9 mouse cellular contexts compared by ENCODE assay signal in the genomic region with DNA sequence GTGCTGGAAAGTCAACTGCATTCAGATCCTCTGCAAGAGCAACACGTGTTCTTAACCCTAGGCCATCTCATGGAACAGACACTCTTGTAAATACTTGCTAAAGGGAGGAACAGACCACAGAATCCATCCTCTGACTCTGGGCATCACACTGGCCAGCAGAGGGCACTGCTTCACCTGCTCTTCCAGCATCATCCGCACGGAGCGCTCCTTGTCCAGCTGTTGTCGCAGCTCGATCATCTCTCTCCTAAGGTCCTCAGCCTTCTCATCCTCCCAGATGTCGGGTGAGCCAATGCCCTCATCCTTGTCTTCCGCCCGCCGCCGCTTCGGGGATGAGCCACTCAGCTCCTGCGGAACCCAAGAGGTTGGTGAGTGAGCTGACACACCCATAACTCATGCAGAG. TPM values are rescaled to one million over a fixed set of nuclear protein-coding genes. Genes with fewer than 3 reads are reported as not detected.
DNase-seq lines count a peak whose midpoint lies in the region; ATAC-seq and TF ChIP-seq lines count a peak whose summit lies in the region.
"Had no signal": no experiment of that assay in that cellular context is flagged by ENCODE, and none has a peak within 500 bp of the region (broad histone marks: within the 10 kb centered on the region; RNA-seq: fewer than 3 reads in every experiment).

No protein-coding gene starts in this region.

- peaks cover 78% of the 10 kb centered on the region for H3K4me1 ChIP-seq in G1E (ENCODE audit: insufficient read depth, low read depth, low read length)
- H3K4me1 ChIP-seq in forebrain, embryonic 11.5 days (replicated peaks; ENCODE audit: control insufficient read depth, insufficient read depth, low read length) = no peaks in the 10 kb centered on the region; the same call in 1 of the 2 replicates

- no peak overlapping the region; the same call in 1 of the 2 replicates for H3K4me3 ChIP-seq in G1E (ENCODE audit: low read depth, low read length)
- H3K4me3 ChIP-seq in forebrain, embryonic 11.5 days (ENCODE audit: low read depth, low read length) = no peak overlapping the region
- H3K4me3 ChIP-seq in layer of hippocampus, adult 2 months = no peak overlapping the region
- H3K4me3 ChIP-seq: heart, embryonic 15.5 days had no signal

- H3K27ac ChIP-seq in forebrain, embryonic 11.5 days (ENCODE audit: low read depth, low read length) = no peak overlapping the region
- H3K27ac ChIP-seq in layer of hippocampus, adult 2 months = no peak overlapping the region
- H3K27ac ChIP-seq: heart, embryonic 15.5 days had no signal

- DNase-seq in G1E (ENCODE audit: low spot score) = peak; percentile 49
- peak; percentile 64 for DNase-seq in c-Kit-positive CD71-positive TER-119-positive erythroid progenitor cells, embryonic 14.5 days (ENCODE audit: low spot score)
- DNase-seq in forebrain, embryonic 11.5 days (ENCODE audit: low spot score) = peak; percentile 84
- peak; percentile 78 for DNase-seq in heart, postnatal 4 days
- DNase-seq in layer of hippocampus, adult 2 months (ENCODE audit: low spot score in 2 of 2) = peak in 1 of 2 experiments; percentile 53
- DNase-seq in lung, postnatal 10 days = peak; percentile 83
- DNase-seq in retina, embryonic 14.5 days (ENCODE audit: low spot score) = peak; percentile 85
- peak; percentile 48 for DNase-seq in yolk sac, embryonic 10.5 days (ENCODE audit: low spot score)

- H3K9ac ChIP-seq in forebrain, embryonic 11.5 days (ENCODE audit: low read length) = no peak overlapping the region
- H3K9ac ChIP-seq: heart, embryonic 15.5 days had no signal

- H3K9me3 ChIP-seq in G1E (replicated peaks) = no peaks in the 10 kb centered on the region
- H3K9me3 ChIP-seq in forebrain, embryonic 11.5 days (ENCODE audit: control insufficient read depth, low read length) = no peaks in the 10 kb centered on the region
- H3K9me3 ChIP-seq: heart, embryonic 15.5 days had no signal

- no peak overlapping the region for H3K4me2 ChIP-seq in forebrain, embryonic 11.5 days (ENCODE audit: low read depth, low read length, severe bottlenecking)
- H3K4me2 ChIP-seq: heart, embryonic 15.5 days had no signal

- no peaks in the 10 kb centered on the region for H3K27me3 ChIP-seq in G1E (ENCODE audit: insufficient read depth, low read length)
- no peaks in the 10 kb centered on the region for H3K27me3 ChIP-seq in forebrain, embryonic 11.5 days (ENCODE audit: control insufficient read depth, insufficient read depth, low read length)
- H3K27me3 ChIP-seq: heart, embryonic 15.5 days had no signal

- no peak for ATAC-seq in G1E (ENCODE audit: extremely low read depth, insufficient number of reproducible peaks, low FRiP score, poor library complexity, severe bottlenecking)
- peak; percentile 68 for ATAC-seq in forebrain, embryonic 11.5 days (replicated peaks; ENCODE audit: low FRiP score)

- WGBS in forebrain, embryonic 11.5 days = 52% methylated on average over 13 of the region's 13 CpGs

- H3K36me3 ChIP-seq in G1E (replicated peaks) = peaks cover 82% of the 10 kb centered on the region
- H3K36me3 ChIP-seq in forebrain, embryonic 11.5 days (ENCODE audit: control insufficient read depth, insufficient read depth, low read length) = no peaks in the 10 kb centered on the region; the same call in 1 of the 2 replicates

- TF ChIP-seq CTCF in G1E (IDR thresholded peaks at IDR 0.05; ENCODE audit: low read depth, low read length) = peak; percentile 91
- TF ChIP-seq CTCF in layer of hippocampus, adult 2 months (conservative IDR thresholded peaks at IDR 0.05) = peak; percentile 96

RNA-seq across cellular contexts. Expression of a gene that starts 8.6 kb away (rescaled TPM):
- 46.3 and 69.0 TPM in 2 replicates for total RNA-seq in G1E (2014; fragmentation: Nextera tagmentation)
- total RNA-seq in G1E (2017) = 23.2 and 26.0 TPM in 2 replicates
- 81.1 and 87.0 TPM in 2 replicates for polyA plus RNA-seq in G1E (2012)
- 27.7 and 28.6 TPM in 2 replicates for polyA plus RNA-seq in forebrain, embryonic 11.5 days (2014; fragmentation: Nextera tagmentation; extraction: Ambion mirVana)
- total RNA-seq in heart, postnatal 4 days (2021) = 1 to 10 TPM; 3.5 to 4.7 TPM
- 1 to 10 TPM; 5.3 to 6.8 TPM for total RNA-seq in layer of hippocampus, adult 2 months (2021)

RNA-seq across cellular contexts. Expression of a gene that starts 9.4 kb away (rescaled TPM):
- total RNA-seq in G1E (2014; fragmentation: Nextera tagmentation) (5.9 and 8.6 TPM in 2 replicates), G1E (2017) (5.3 and 8.5 TPM in 2 replicates)
- polyA plus RNA-seq in G1E (2012) = 2.3 and 3.5 TPM in 2 replicates
- 23.3 and 23.7 TPM in 2 replicates for polyA plus RNA-seq in forebrain, embryonic 11.5 days (2014; fragmentation: Nextera tagmentation; extraction: Ambion mirVana)
- 1,000 to 10,000 TPM; 1,069 to 1,171 TPM for total RNA-seq in heart, postnatal 4 days (2021)
- 10 to 100 TPM; 13.2 to 14.9 TPM for total RNA-seq in layer of hippocampus, adult 2 months (2021)

RNA-seq across cellular contexts. Expression of a gene that starts 43.5 kb away (rescaled TPM):
- total RNA-seq in G1E (2014; fragmentation: Nextera tagmentation) (2.6 and 2.8 TPM in 2 replicates), G1E (2017) (1.0 and 1.2 TPM in 2 replicates)
- 2.6 and 3.0 TPM in 2 replicates for polyA plus RNA-seq in G1E (2012)
- 31.3 and 34.5 TPM in 2 replicates for polyA plus RNA-seq in forebrain, embryonic 11.5 days (2014; fragmentation: Nextera tagmentation; extraction: Ambion mirVana)
- 10 to 100 TPM; 35.3 to 43.8 TPM for total RNA-seq in heart, postnatal 4 days (2021)
- total RNA-seq in layer of hippocampus, adult 2 months (2021) = 10 to 100 TPM; 11.0 to 13.9 TPM

Comparison
In these comparisons a context has a peak if more than half of its experiments do, and no peak if none do; other contexts are left out.
1. RNA of a gene that starts 9.4 kb away (total RNA-seq): 1,069 to 1,171 TPM in heart, postnatal 4 days; 13.2 to 14.9 TPM in layer of hippocampus, adult 2 months and 5.3 to 8.6 TPM in G1E; every median in the first group is over 10 times any median in the second.